Mouse (Mus musculus) hindbrain, embryonic 11.5 days (tissue): Measurements from ENCODE around the gene Ring1. TPM values are rescaled to one million over a fixed set of nuclear protein-coding genes. Genes with fewer than 3 reads are reported as not detected.

Source experiments
- ATAC-seq: fragments of 200-750 bp; cut with Nextera tagmentation; 2 replicates; pipeline ENCODE4 v1.8.0; 2017; ENCODE audit warnings: mild to moderate bottlenecking, moderate TSS enrichment, moderate library complexity; ENCODE audit not compliant: low FRiP score
- DNase-seq: peaks from one replicate; pipeline ENCODE4 v3.0.0-alpha.2; 2015; ENCODE audit warnings: low spot score
- H3K27ac ChIP-seq: fragments of 300-500 bp; sonication (generic); 2 replicates; pipeline ENCODE4 v1.5.1; 2014; ENCODE audit warnings: mild to moderate bottlenecking, low read depth, low read length
- H3K27me3 ChIP-seq: fragments of 300-500 bp; sonication (generic); 2 replicates; pipeline ENCODE4 v1.6.1; 2014; ENCODE audit warnings: mild to moderate bottlenecking, low read length, moderate library complexity, mixed read lengths; ENCODE audit not compliant: control insufficient read depth, insufficient read depth
- H3K36me3 ChIP-seq: fragments of 300-500 bp; sonication (generic); 2 replicates; pipeline ENCODE4 v1.6.1; 2014; ENCODE audit warnings: mild to moderate bottlenecking, low read length, moderate library complexity, mixed read lengths; ENCODE audit not compliant: control insufficient read depth, insufficient read depth
- H3K4me1 ChIP-seq: fragments of 300-500 bp; sonication (generic); replicated peaks from 2 replicates; pipeline ENCODE4 v1.6.1; 2014; ENCODE audit warnings: low read length, mixed read lengths; ENCODE audit not compliant: control insufficient read depth, insufficient read depth
- H3K4me2 ChIP-seq: fragments of 300-500 bp; sonication (generic); replicated peaks from 2 replicates; pipeline ENCODE4 v1.6.1; 2014; ENCODE audit warnings: mild to moderate bottlenecking, low read depth, low read length
- H3K4me3 ChIP-seq: fragments of 300-500 bp; sonication (generic); 2 replicates; pipeline ENCODE4 v1.5.1; 2014; ENCODE audit warnings: low read depth, low read length
- H3K9ac ChIP-seq: fragments of 300-500 bp; sonication (generic); 2 replicates; pipeline ENCODE4 v1.6.1; 2014; ENCODE audit warnings: low read depth, low read length
- H3K9me3 ChIP-seq: fragments of 300-500 bp; sonication (generic); 2 replicates; pipeline ENCODE4 v1.6.1; 2016; ENCODE audit warnings: low read length; ENCODE audit not compliant: control insufficient read depth
- WGBS: fragments of 180-500 bp; shearing (Covaris S2); extraction: QIAGEN DNeasy Blood & Tissue Kit; methylation state at CpG from one replicate; pipeline ENCODE4 v1.1.7; 2014; 5-methylcytosine and 5-hydroxymethylcytosine counted together
- polyA plus RNA-seq: library from polyadenylated mRNA; unstranded; fragments of >200 nt; fragmentation: Nextera tagmentation; extraction: Ambion mirVana; gene quantifications from 2 replicates; pipeline ENCODE4 v1.2.1, GENCODE M21; 2014

Gene Ring1
- polyA plus RNA-seq, 1 experiment from 2014 or later = 6.3 TPM

DNA sequence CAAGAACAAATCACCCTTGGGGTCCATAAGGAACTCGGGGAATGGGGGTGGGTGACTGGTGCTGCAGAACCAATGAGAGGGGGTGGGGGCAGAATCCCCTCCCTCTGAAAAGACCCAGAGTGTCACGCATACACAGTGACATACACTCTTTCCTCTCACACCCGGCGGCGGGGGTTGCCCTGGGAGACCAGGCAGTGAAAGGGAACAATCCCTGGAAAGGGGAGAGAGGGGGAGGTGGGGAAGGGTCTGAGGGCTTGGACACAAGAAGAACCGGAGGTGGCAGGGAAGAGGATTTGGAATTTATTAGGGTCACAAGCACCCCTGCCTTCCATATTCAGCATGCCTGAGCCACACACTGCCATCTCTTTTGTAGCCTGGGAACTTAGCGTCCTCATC is 1.3 kb upstream of the Ring1 start:
- peaks cover 35% of the 10 kb centered on the region for H3K4me1 ChIP-seq
- peaks cover 27% of the 10 kb centered on the region for H3K36me3 ChIP-seq
- peak overlapping the region; percentile 94 for H3K27ac ChIP-seq

DNA sequence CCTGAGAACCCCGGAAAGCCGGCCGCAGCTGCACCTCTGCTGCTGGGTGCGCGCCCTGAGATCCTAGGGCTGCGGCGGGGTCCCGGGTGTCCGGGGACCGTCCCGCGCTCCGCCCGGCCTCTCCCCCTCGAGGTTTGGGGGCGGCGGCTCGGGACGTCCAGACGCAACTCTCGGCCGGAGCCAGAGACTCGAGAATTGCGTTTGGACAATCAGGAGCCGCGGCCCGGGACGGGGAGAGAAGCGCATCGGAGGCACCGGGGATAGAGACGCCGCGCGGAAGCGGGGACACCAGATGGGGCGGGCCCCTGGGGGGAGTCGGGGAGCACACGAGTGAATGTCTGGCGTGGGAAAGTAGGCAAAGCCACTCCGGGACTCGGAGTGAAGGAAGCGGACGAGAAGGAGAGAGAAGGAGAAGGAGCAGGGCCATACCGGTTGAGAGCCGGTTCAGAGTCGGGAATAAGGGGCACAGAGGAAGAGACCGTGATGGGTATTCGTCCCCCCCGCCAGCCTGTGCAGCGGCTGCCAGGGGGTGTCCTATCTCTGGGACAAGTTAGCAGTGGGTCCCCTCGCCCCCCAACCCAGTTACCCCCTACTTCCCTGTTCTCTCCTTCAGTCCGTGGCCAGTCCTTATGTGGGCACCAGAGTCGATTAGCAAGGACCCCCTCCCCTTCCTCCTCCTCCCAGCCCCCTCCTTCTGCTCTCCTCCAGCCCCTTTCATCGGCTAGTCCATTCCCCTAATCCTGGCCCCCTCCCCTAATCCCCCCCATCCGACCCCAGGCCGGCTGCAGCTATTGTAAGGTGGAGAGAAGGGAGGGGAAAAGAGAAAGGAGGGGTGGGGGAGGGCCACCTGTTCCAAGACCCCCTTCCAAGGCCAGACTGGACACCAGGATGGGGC is 628 bp upstream of the Ring1 start:
- Histone ChIP-seq H3K9me3 (no peaks in the 10 kb centered on the region; the same call in 1 of the 2 replicates), H3K4me1 (peaks cover 29% of the 10 kb centered on the region), H3K27ac (peak overlapping the region; percentile 94), H3K4me2 (peak overlapping the region; percentile 93), H3K27me3 (no peaks in the 10 kb centered on the region), H3K9ac (peak overlapping the region; percentile 76), H3K4me3 (peak overlapping the region; percentile 57), H3K36me3 (peaks cover 29% of the 10 kb centered on the region)
- under 1% methylated on average over 56 of the region's 57 CpGs for WGBS
- peak; percentile 54 for ATAC-seq
- DNase-seq = peak; percentile 78

More for the DNA sequence above, 1.3 kb upstream of the Ring1 start:
- Histone ChIP-seq H3K4me3 (peak overlapping the region; percentile 70), H3K4me2 (peak overlapping the region; percentile 93), H3K27me3 (no peaks in the 10 kb centered on the region), H3K9me3 (no peaks in the 10 kb centered on the region), H3K9ac (peak overlapping the region; percentile 76)
- DNase-seq = peak; percentile 95
- WGBS = 2% methylated on average over 7 of the region's 7 CpGs
- peak; percentile 68 for ATAC-seq

DNA sequence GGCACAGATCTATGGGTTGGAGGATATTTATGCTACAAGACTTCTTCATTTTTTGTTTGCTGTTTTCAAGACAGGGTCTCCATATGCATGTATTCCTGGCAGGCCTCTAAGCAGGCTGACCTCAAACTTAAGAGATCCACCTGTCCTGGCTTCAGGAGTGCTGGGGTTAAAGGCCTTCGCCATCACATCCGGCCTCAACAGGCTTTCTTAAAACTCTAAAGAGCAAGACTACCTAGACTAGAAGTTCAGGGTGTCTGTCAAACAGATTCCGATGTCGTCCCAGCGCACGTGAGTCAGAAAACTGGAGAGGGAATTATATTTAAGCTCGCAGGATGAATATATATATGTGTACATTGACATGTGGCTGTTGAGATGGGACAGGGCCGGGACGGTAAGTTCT is 802 bp downstream of the Ring1 start:
- H3K9me3 ChIP-seq = peaks cover 6% of the 10 kb centered on the region; the same call in 1 of the 2 replicates
- no peak for DNase-seq
- H3K4me2 ChIP-seq = peak overlapping the region; percentile 93
- no peak for ATAC-seq
- 64% methylated on average over 9 of the region's 9 CpGs for WGBS
- peak overlapping the region; percentile 57 for H3K4me3 ChIP-seq
- H3K27me3 ChIP-seq = no peaks in the 10 kb centered on the region
- peaks cover 26% of the 10 kb centered on the region for H3K36me3 ChIP-seq
- peaks cover 22% of the 10 kb centered on the region for H3K4me1 ChIP-seq
- peak overlapping the region; percentile 76 for H3K9ac ChIP-seq
- peak overlapping the region; percentile 94 for H3K27ac ChIP-seq

DNA sequence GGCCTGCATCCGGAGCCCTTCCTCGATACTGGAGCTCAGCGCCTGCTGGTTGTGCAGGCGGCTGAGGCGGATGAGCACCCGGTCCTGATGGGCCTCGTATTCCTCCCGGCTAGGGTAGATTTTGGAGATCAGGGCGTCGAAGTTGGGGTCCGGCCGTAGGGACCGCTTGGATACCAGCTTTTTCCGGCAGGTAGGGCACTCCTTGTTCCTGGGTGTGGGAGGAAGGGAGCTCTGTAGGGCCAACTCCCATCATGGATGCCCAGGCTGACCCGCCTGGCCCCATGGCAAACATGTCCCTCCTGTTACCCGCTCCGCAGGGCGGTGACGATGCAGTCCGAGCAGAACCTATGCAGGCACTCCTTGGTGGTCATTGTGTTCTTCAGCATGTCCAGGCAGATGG is 1.5 kb downstream of the Ring1 start:
- H3K4me3 ChIP-seq = 0 out of 2 replicates have a peak overlapping the region, but pooled peaks have one; percentile 6
- peaks cover 26% of the 10 kb centered on the region for H3K36me3 ChIP-seq
- H3K4me2 ChIP-seq = no peak overlapping the region
- peaks cover 19% of the 10 kb centered on the region for H3K4me1 ChIP-seq
- 94% methylated on average over 20 of the region's 20 CpGs for WGBS
- H3K27ac ChIP-seq = no peak overlapping the region
- no peak for ATAC-seq
- DNase-seq = no peak
- peaks cover 6% of the 10 kb centered on the region; the same call in 1 of the 2 replicates for H3K9me3 ChIP-seq
- H3K27me3 ChIP-seq = no peaks in the 10 kb centered on the region
- H3K9ac ChIP-seq = no peak overlapping the region

DNA sequence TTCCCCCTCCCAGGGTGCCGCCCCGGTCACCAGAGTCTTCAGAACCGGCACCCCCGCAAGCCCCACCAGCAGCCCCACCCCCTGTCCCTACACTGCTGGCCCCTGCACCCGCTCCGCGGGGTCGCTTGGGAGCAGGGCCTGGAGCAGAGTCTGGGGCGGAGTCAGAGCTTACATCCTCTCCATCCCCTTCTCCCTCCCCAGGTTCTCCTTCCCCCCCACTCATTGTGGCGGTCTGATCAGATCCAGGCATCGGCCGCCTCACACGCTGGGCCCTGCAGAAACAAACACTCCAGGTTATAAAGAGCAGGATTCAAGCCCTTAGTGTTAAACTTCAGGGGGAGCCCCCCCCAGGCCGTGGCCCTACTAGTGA is 2.1 kb downstream of the Ring1 start:
- DNase-seq = no peak
- 89% methylated on average over 14 of the region's 14 CpGs for WGBS
- H3K27ac ChIP-seq = no peak overlapping the region
- H3K4me2 ChIP-seq = no peak overlapping the region
- ATAC-seq = no peak
- H3K9ac ChIP-seq = no peak overlapping the region
- H3K27me3 ChIP-seq = no peaks in the 10 kb centered on the region
- H3K4me3 ChIP-seq = no peak overlapping the region
- peaks cover 6% of the 10 kb centered on the region; the same call in 1 of the 2 replicates for H3K9me3 ChIP-seq
- H3K36me3 ChIP-seq = peaks cover 26% of the 10 kb centered on the region
- peaks cover 19% of the 10 kb centered on the region for H3K4me1 ChIP-seq

DNA sequence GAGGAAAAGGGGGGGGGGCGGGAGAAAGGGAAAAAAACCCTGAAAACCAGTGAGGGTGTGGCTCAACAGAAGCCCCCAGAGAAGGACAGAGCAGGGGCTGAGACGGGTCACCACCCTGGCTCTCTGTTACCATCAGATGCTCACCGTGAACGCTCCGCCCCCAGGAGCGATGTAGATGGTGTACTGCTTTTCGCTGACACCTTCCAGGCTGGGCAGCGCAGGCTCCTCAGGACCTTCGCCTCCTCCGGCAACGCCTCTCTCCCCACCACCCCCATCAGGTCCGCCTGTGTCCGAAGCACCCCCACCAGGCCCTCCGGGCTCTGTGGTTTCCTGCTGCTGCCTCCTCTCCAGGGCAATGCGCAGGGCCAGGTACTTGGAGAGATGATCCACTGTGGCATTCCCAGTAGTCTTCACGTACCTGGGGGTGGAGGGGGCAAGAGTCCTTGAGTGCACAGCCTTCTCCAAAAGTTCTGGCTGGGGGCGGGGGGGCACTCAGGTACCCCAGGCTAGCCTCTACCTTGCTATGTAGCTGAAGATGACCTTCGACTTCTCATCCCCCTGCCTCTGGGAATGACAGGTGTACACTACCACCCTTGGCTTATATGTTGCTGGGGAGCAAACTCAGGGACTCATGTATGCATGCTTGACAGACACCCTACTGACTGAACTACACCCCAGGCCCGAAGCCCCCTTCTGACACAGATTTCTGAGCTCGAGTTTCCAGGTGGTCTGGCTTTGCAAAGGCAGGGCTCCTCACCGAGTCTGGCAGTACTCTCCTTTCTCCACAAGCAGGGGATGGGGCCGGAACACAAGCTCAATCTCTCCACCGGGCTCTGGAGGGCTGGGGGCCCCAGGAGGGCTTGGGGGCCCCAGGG is 2.7 kb downstream of the Ring1 start:
- Histone ChIP-seq H3K4me1 (peaks cover 15% of the 10 kb centered on the region), H3K9ac (no peak overlapping the region), H3K9me3 (peaks cover 6% of the 10 kb centered on the region; the same call in 1 of the 2 replicates), H3K27me3 (no peaks in the 10 kb centered on the region), H3K36me3 (peaks cover 26% of the 10 kb centered on the region), H3K4me2 (no peak overlapping the region), H3K4me3 (no peak overlapping the region), H3K27ac (no peak overlapping the region)
- no peak for ATAC-seq
- WGBS = 95% methylated on average over 23 of the region's 23 CpGs
- DNase-seq = no peak

DNA sequence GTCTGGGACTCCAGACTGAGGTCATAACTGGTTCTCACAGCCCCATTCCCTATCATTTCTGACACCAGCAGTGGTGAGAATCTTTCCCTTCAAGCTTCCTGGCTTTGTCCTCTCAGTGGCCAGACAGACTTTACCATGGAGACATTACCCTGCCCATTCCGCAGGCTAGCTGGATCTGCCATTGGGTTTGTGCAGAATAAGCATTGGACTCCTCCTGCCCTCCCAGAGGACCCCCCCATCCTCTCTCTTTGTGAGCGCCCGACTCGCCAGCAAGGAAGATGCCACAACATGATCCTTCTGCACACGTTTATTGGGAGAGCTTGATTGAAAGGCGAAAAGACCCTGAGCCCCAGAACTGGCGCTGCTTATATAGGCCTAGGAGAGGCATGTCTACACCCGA is 11.0 kb downstream of the Ring1 start:
- Histone ChIP-seq H3K27ac (no peak overlapping the region), H3K27me3 (no peaks in the 10 kb centered on the region), H3K36me3 (no peaks in the 10 kb centered on the region), H3K4me1 (no peaks in the 10 kb centered on the region), H3K9ac (no peak overlapping the region), H3K9me3 (no peaks in the 10 kb centered on the region), H3K4me2 (no peak overlapping the region), H3K4me3 (no peak overlapping the region)
- WGBS = 96% methylated on average over 8 of the region's 8 CpGs
- ATAC-seq = no peak
- no peak for DNase-seq

DNA sequence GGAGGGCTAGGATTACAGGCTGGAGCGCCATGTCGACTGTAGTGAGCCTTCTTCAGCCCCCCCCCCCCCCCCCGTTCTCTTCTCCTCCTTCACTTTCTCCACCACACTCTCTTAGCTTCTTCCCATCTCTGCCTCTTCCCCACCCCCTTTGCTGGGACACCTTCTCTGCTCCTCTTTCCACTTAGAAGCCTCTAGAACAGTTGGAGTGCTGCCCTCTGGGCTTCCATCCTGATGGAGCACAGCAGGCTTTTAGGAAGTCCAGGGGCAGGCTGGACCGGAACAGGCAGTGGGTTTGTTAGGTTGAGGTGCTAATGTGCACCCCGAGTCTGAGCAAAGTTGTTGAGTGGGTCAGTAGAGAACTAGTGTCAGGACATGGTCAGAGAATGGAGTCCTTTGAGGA is 14.3 kb downstream of the Ring1 start:
- DNase-seq = no peak

More for the DNA sequence above, 14.3 kb downstream of the Ring1 start:
- Histone ChIP-seq H3K4me2 (no peak overlapping the region), H3K4me3 (no peak overlapping the region), H3K9ac (no peak overlapping the region), H3K9me3 (no peaks in the 10 kb centered on the region), H3K36me3 (no peaks in the 10 kb centered on the region), H3K4me1 (no peaks in the 10 kb centered on the region), H3K27me3 (no peaks in the 10 kb centered on the region), H3K27ac (no peak overlapping the region)
- no peak for ATAC-seq
- 76% methylated on average over 5 of the region's 5 CpGs for WGBS
